Mouse (Mus musculus) kidney, embryonic 16.5 days (tissue): Measurements from ENCODE around the gene Cst12. TPM values are rescaled to one million over a fixed set of nuclear protein-coding genes. Genes with fewer than 3 reads are reported as not detected.

Source experiments
- polyA plus RNA-seq: library from polyadenylated mRNA; unstranded; fragments of >200 nt; fragmentation: Nextera tagmentation; extraction: Ambion mirVana; gene quantifications from 2 replicates; pipeline ENCODE4 v1.2.1, GENCODE M21; 2015

Gene Cst12
- polyA plus RNA-seq, 1 experiment from 2014 or later = 0.32 TPM

Other genes with a start within 250 kb of the Cst12 start
- 90.4 and 98.0 TPM in 2 replicates for gene Nxt1, start 116.8 kb upstream of the Cst12 start, polyA plus RNA-seq
- 25.2 and 25.7 TPM in 2 replicates for gene Gzf1, start 108.3 kb upstream of the Cst12 start, polyA plus RNA-seq
- 2.5 and 3.3 TPM in 2 replicates for gene Napb, start 56.9 kb upstream of the Cst12 start, polyA plus RNA-seq
- not detected in 2 replicates for gene Cstl1, start 39.0 kb upstream of the Cst12 start, polyA plus RNA-seq
- not detected in 2 replicates for gene Cst11, start 17.9 kb upstream of the Cst12 start, polyA plus RNA-seq
- gene 8030411F24Rik, start 7.4 kb upstream of the Cst12 start, polyA plus RNA-seq = not detected in 2 replicates
- gene Cst8, start 9.4 kb downstream of the Cst12 start, polyA plus RNA-seq = 0.40 and 1.2 TPM in 2 replicates
- gene Cst13, start 30.7 kb downstream of the Cst12 start, polyA plus RNA-seq = not detected in 2 replicates
- gene Cst9, start 45.8 kb downstream of the Cst12 start, polyA plus RNA-seq = 0.97 TPM in 1 of 2 replicates, not detected in the other
- not detected in 2 replicates for gene 9230104L09Rik, start 75.7 kb downstream of the Cst12 start, polyA plus RNA-seq
- 421 and 479 TPM in 2 replicates for gene Cst3, start 86.3 kb downstream of the Cst12 start, polyA plus RNA-seq
- gene Gm1330, start 213.9 kb downstream of the Cst12 start, polyA plus RNA-seq = not detected in 2 replicates
- not detected in 2 replicates for gene Gm10750, start 227.9 kb downstream of the Cst12 start, polyA plus RNA-seq